ENCODE assay signal across 12 mouse cellular contexts in the genomic region with DNA sequence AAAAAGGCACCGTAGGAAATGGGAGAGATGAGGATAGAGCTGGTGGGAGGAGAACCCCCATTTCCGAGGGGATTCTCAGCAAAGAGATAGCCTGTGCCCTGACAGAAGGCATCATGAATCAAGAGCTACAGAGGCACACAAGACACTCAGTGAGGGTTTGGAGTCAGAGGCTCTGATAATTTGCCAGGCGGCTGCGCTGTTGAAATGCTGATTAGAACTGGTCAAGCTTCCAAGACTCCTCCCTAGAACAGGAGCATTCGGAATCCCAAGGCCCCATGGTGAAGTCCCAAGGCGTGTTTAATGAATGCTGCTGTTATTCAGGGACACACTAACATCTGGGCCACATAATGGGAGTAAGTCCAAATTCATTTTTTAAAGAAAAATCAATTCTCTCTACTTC. TPM values are rescaled to one million over a fixed set of nuclear protein-coding genes. Genes with fewer than 3 reads are reported as not detected.
DNase-seq lines count a peak whose midpoint lies in the region; ATAC-seq and TF ChIP-seq lines count a peak whose summit lies in the region.
"Had no signal": no experiment of that assay in that cellular context is flagged by ENCODE, and none has a peak within 500 bp of the region (broad histone marks: within the 10 kb centered on the region; RNA-seq: fewer than 3 reads in every experiment).

No protein-coding gene starts in this region.

- no peaks in the 10 kb centered on the region for H3K9me3 ChIP-seq in limb, embryonic 14.5 days (ENCODE audit: control insufficient read depth, low read length)
- H3K9me3 ChIP-seq: stomach, embryonic 15.5 days had no signal

- H3K36me3 ChIP-seq in limb, embryonic 14.5 days (ENCODE audit: control insufficient read depth, insufficient read depth, low read length) = no peaks in the 10 kb centered on the region
- H3K36me3 ChIP-seq in thymus, adult 2 months (ENCODE audit: control insufficient read depth, insufficient read depth, low read length) = no peaks in the 10 kb centered on the region
- H3K36me3 ChIP-seq: stomach, embryonic 15.5 days had no signal

- H3K4me2 ChIP-seq in limb, embryonic 14.5 days (replicated peaks; ENCODE audit: low read depth, low read length, severe bottlenecking) = no peak overlapping the region
- H3K4me2 ChIP-seq: stomach, embryonic 15.5 days had no signal

- H3K9ac ChIP-seq in limb, embryonic 14.5 days (ENCODE audit: low read depth, low read length, severe bottlenecking) = no peak overlapping the region
- H3K9ac ChIP-seq: stomach, embryonic 15.5 days had no signal

- TF ChIP-seq POLR2A in limb, embryonic 14.5 days (IDR thresholded peaks at IDR 0.05; ENCODE audit: borderline replicate concordance, extremely low read depth, insufficient read depth, insufficient read length) = no peak
- no peak for TF ChIP-seq POLR2A in thymus, adult 2 months (IDR thresholded peaks at IDR 0.05; ENCODE audit: control insufficient read depth, extremely low read depth, insufficient read depth, low read length, poor library complexity)

- no peak overlapping the region for H3K4me3 ChIP-seq in layer of hippocampus, adult 2 months
- H3K4me3 ChIP-seq in limb, embryonic 14.5 days (replicated peaks; ENCODE audit: low read length) = no peak overlapping the region
- H3K4me3 ChIP-seq in thymus, adult 2 months (ENCODE audit: control insufficient read depth, insufficient read depth, low read length) = no peak overlapping the region
- H3K4me3 ChIP-seq: stomach, embryonic 15.5 days had no signal

- no peak for TF ChIP-seq CTCF in layer of hippocampus, adult 2 months (conservative IDR thresholded peaks at IDR 0.05)
- TF ChIP-seq CTCF in thymus, adult 2 months (IDR thresholded peaks at IDR 0.05; ENCODE audit: borderline replicate concordance, control insufficient read depth, extremely low read depth, insufficient read depth, low read length, poor library complexity) = no peak

- DNase-seq in adrenal gland, postnatal 14 days = peak; percentile 55
- no peak for DNase-seq in adrenal gland, adult 8-10 months
- no peak for DNase-seq in layer of hippocampus, adult 2 months (ENCODE audit: low spot score in 2 of 2)
- DNase-seq in layer of hippocampus, adult 9-11 months = no peak
- DNase-seq in adrenal gland, postnatal 36 days = peak; percentile 21 to 28
- peak; percentile 5 for DNase-seq in limb, embryonic 14.5 days (ENCODE audit: low spot score)
- no peak for DNase-seq in right cerebral cortex, postnatal 25 days
- DNase-seq in thymus, adult 2 months = no peak
- DNase-seq: lung, adult 2 months had no signal

- no peaks in the 10 kb centered on the region; the same call in 1 of the 2 replicates for H3K4me1 ChIP-seq in limb, embryonic 14.5 days (ENCODE audit: control insufficient read depth, insufficient read depth, low read length)
- no peaks in the 10 kb centered on the region for H3K4me1 ChIP-seq in thymus, adult 2 months (replicated peaks; ENCODE audit: control insufficient read depth, insufficient read depth, low read length)
- H3K4me1 ChIP-seq: stomach, embryonic 15.5 days had no signal

- H3K27ac ChIP-seq in layer of hippocampus, adult 2 months = peak overlapping the region; percentile 62
- no peak overlapping the region for H3K27ac ChIP-seq in limb, embryonic 14.5 days (replicated peaks; ENCODE audit: low read depth, low read length)
- H3K27ac ChIP-seq in thymus, adult 2 months (ENCODE audit: control insufficient read depth, insufficient read depth, low read length) = no peak overlapping the region
- H3K27ac ChIP-seq: stomach, embryonic 15.5 days had no signal

- no peaks in the 10 kb centered on the region for H3K27me3 ChIP-seq in limb, embryonic 14.5 days (ENCODE audit: control insufficient read depth, insufficient read depth, low read length)
- H3K27me3 ChIP-seq in thymus, adult 2 months (ENCODE audit: control insufficient read depth, insufficient read depth, low read length) = no peaks in the 10 kb centered on the region
- H3K27me3 ChIP-seq: Patski; stomach, embryonic 15.5 days had no signal

- ATAC-seq in limb, embryonic 14.5 days (ENCODE audit: low FRiP score, low read depth) = no peak
- ATAC-seq: intestine, embryonic 16.5 days; Patski had no signal

- WGBS in limb, embryonic 14.5 days = 41% methylated on average over 6 of the region's 6 CpGs
- 84% methylated on average over 6 of the region's 6 CpGs for WGBS in thymus, adult 2 months

RNA-seq across cellular contexts. Expression of a gene that starts 4.8 kb away (rescaled TPM):
- not detected in 2 replicates for total RNA-seq in adrenal gland, postnatal 14 days (2021)
- not detected for total RNA-seq in adrenal gland, adult 8-10 months (2022)
- total RNA-seq in layer of hippocampus, adult 2 months (2021) = 1 to 10 TPM; 1.5 to 2.2 TPM
- not detected for total RNA-seq in adrenal gland, postnatal 36 days (2021)
- polyA plus RNA-seq in limb, embryonic 14.5 days (2012; rRNA removed) = 0.04 and 0.13 TPM in 2 replicates
- polyA plus RNA-seq in limb, embryonic 14.5 days (2014; fragmentation: Nextera tagmentation; extraction: Ambion mirVana) = not detected in 2 replicates
- polyA plus RNA-seq in thymus, adult 2 months (2012; rRNA removed) = not detected in 2 replicates
- polyA plus RNA-seq: intestine, embryonic 16.5 days; lung, adult 2 months; Patski; stomach, embryonic 15.5 days had no signal

Comparison
In these comparisons a context has a peak if more than half of its experiments do, and no peak if none do; other contexts are left out.
1. DNase-seq: peak in adrenal gland, postnatal 14 days (single experiment), adrenal gland, postnatal 36 days (2 of 2) and limb, embryonic 14.5 days (single experiment); none in adrenal gland, adult 8-10 months (single experiment), layer of hippocampus, adult 2 months (0 of 2), layer of hippocampus, adult 9-11 months (single experiment), right cerebral cortex, postnatal 25 days (single experiment) and thymus, adult 2 months (single experiment).